Mouse (Mus musculus) bone marrow macrophage, adult 2 months (primary cell): Measurements from ENCODE around the gene Arf6.

Experiments used
- CTCF ChIP-seq: IDR thresholded peaks from 2 replicates; pipeline ENCODE4 v1.5.1; 2012; ENCODE audit warnings: low read depth, mild to moderate bottlenecking, low read length, moderate library complexity
- POLR2A ChIP-seq: IDR thresholded peaks from 2 replicates; pipeline ENCODE4 v1.6.1; 2012; ENCODE audit warnings: mild to moderate bottlenecking, low read depth, low read length, borderline replicate concordance

- TF ChIP-seq CTCF (no peak), POLR2A (no peak)
Observed at GRCm38 (mm10) chr12:69418606-69419005, 46.7 kb downstream of the Arf6 start.
